Mouse (Mus musculus): ENCODE data around the gene Gm428.
"Not testable (repeated sequence)": the region's sequence is repeated elsewhere in the genome, so short reads cannot be mapped to it uniquely, and the experiment has no call there.

- TF ChIP-seq CTCF, POLR2A (IDR thresholded peaks at IDR 0.05; ENCODE audit: insufficient read depth, low read depth, low read length): not testable (repeated sequence)
These were observed 45.5 kb upstream of the Gm428 start, which contains the start of gene Gm11236 for GRCm38 (mm10) chr4:73637821-73638220.
